Mouse (Mus musculus): Measurements from ENCODE around the gene D930020B18Rik.

D930020B18Rik gene

GRCm38 (mm10) chr10:121641272-121642053, at the start of gene D930020B18Rik:
D930020B18Rik (plus strand) TSS chr10:121641588.
- in situ Hi-C loops (cut with MboI; ENCODE audit: unreplicated experiment in 2 of 2): loop anchor here in 1 of 2 experiments (25.0 kb wide), 2 partner anchors 679 to 1146 kb away; no protein-coding TSS in a partner anchor

GRCm38 (mm10) chr10:121596580-121596979, 44.8 kb upstream of the D930020B18Rik start:
- in situ Hi-C loops (cut with MboI; ENCODE audit: unreplicated experiment in 2 of 2): no loop called here

GRCm38 (mm10) chr10:121601272-121601671, 40.1 kb upstream of the D930020B18Rik start:
- in situ Hi-C loops (cut with MboI; ENCODE audit: unreplicated experiment in 2 of 2): loop anchor here (25.0 kb wide), 3 partner anchors 639 to 1586 kb away; partner anchors contain the start of gene Usp15 (in 1 of the 2)

GRCm38 (mm10) chr10:121603556-121603955, 37.8 kb upstream of the D930020B18Rik start:
- in situ Hi-C loops (cut with MboI; ENCODE audit: unreplicated experiment in 2 of 2): loop anchor here (25.0 kb wide), 3 partner anchors 641 to 1584 kb away; partner anchors contain the start of gene Usp15 (in 1 of the 2)

GRCm38 (mm10) chr10:121604632-121605344, 36.6 kb upstream of the D930020B18Rik start:
- in situ Hi-C loops (cut with MboI; ENCODE audit: unreplicated experiment in 2 of 2): loop anchor here (25.0 kb wide), 3 partner anchors 642 to 1583 kb away; partner anchors contain the start of gene Usp15 (in 1 of the 2)

- in situ Hi-C loops (cut with MboI; ENCODE audit: unreplicated experiment in 2 of 2): loop anchor here (25.0 kb wide), 3 partner anchors 646 to 1579 kb away; partner anchors contain the start of gene Usp15 (in 1 of the 2)
Observed at GRCm38 (mm10) chr10:121608177-121608576, 33.2 kb upstream of the D930020B18Rik start.

GRCm38 (mm10) chr10:121611587-121611986, 29.8 kb upstream of the D930020B18Rik start:
- in situ Hi-C loops (cut with MboI; ENCODE audit: unreplicated experiment in 2 of 2): loop anchor here (25.0 kb wide), 3 partner anchors 649 to 1576 kb away; partner anchors contain the start of gene Usp15 (in 1 of the 2)

GRCm38 (mm10) chr10:121612448-121612847, 28.9 kb upstream of the D930020B18Rik start:
- in situ Hi-C loops (cut with MboI; ENCODE audit: unreplicated experiment in 2 of 2): loop anchor here (25.0 kb wide), 3 partner anchors 650 to 1575 kb away; partner anchors contain the start of gene Usp15 (in 1 of the 2)

GRCm38 (mm10) chr10:121613570-121613969, 27.8 kb upstream of the D930020B18Rik start:
- in situ Hi-C loops (cut with MboI; ENCODE audit: unreplicated experiment in 2 of 2): loop anchor here (25.0 kb wide), 3 partner anchors 651 to 1574 kb away; partner anchors contain the start of gene Usp15 (in 1 of the 2)

- in situ Hi-C loops (cut with MboI; ENCODE audit: unreplicated experiment in 2 of 2): loop anchor here (25.0 kb wide), 3 partner anchors 653 to 1572 kb away; partner anchors contain the start of gene Usp15 (in 1 of the 2)
Observed at GRCm38 (mm10) chr10:121615146-121615870, 26.1 kb upstream of the D930020B18Rik start.

- in situ Hi-C loops (cut with MboI; ENCODE audit: unreplicated experiment in 2 of 2): loop anchor here (25.0 kb wide), 3 partner anchors 654 to 1571 kb away; partner anchors contain the start of gene Usp15 (in 1 of the 2)
Observed at GRCm38 (mm10) chr10:121615935-121616334, 25.5 kb upstream of the D930020B18Rik start.

GRCm38 (mm10) chr10:121622431-121622830, 19.0 kb upstream of the D930020B18Rik start:
- in situ Hi-C loops (cut with MboI; ENCODE audit: unreplicated experiment in 2 of 2): loop anchor here (10.0 to 25.0 kb wide), 4 partner anchors 660 to 1565 kb away; partner anchors contain the start of genes Irak3 (in 1 of the 2), Tmbim4 (in 1 of the 2) and Usp15 (in 1 of the 2)

- in situ Hi-C loops (cut with MboI; ENCODE audit: unreplicated experiment in 2 of 2): loop anchor here (10.0 to 25.0 kb wide), 4 partner anchors 661 to 1564 kb away; partner anchors contain the start of genes Irak3 (in 1 of the 2), Tmbim4 (in 1 of the 2) and Usp15 (in 1 of the 2)
Observed at GRCm38 (mm10) chr10:121623670-121624069, 17.7 kb upstream of the D930020B18Rik start.

GRCm38 (mm10) chr10:121625006-121625405, 16.4 kb upstream of the D930020B18Rik start:
- in situ Hi-C loops (cut with MboI; ENCODE audit: unreplicated experiment in 2 of 2): loop anchor here (10.0 to 25.0 kb wide), 3 partner anchors 663 to 1420 kb away; partner anchors contain the start of genes Irak3 (in 1 of the 2) and Tmbim4 (in 1 of the 2)

GRCm38 (mm10) chr10:121625407-121626185, 15.8 kb upstream of the D930020B18Rik start:
- in situ Hi-C loops (cut with MboI; ENCODE audit: unreplicated experiment in 2 of 2): loop anchor here (10.0 to 25.0 kb wide), 3 partner anchors 663 to 1421 kb away; partner anchors contain the start of genes Irak3 (in 1 of the 2) and Tmbim4 (in 1 of the 2)

GRCm38 (mm10) chr10:121626186-121626882, 15.1 kb upstream of the D930020B18Rik start, which contains the start of gene Xpot:
Xpot (minus strand) TSS chr10:121626332.
- in situ Hi-C loops (cut with MboI; ENCODE audit: unreplicated experiment in 2 of 2): loop anchor here (10.0 to 25.0 kb wide), 3 partner anchors 664 to 1422 kb away; partner anchors contain the start of genes Irak3 (in 1 of the 2) and Tmbim4 (in 1 of the 2)

GRCm38 (mm10) chr10:121627216-121627852, 14.1 kb upstream of the D930020B18Rik start:
- in situ Hi-C loops (cut with MboI; ENCODE audit: unreplicated experiment in 2 of 2): loop anchor here (10.0 to 25.0 kb wide), 3 partner anchors 665 to 1423 kb away; partner anchors contain the start of genes Irak3 (in 1 of the 2) and Tmbim4 (in 1 of the 2)
